Mouse (Mus musculus): ENCODE results near the gene Crat.

Crat gene

DNA sequence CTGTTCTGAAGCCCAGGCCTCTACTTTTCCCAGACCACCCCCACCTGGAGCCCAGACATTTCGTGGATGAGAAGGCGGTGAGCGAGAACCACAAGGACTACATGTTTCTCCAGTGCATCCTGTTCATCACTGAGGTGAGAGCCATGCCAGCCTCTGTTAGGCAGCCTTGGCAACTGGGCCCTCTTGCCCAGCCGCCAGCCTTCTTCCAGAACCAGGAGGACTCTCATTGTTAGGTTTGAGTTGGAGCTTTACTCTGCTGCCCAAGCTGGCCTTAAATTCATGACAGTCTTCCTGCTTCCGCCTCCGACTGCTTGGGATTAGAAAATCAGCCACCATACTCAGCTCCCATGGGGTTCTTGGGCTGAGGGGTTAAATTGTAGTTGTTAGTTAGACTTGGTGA is 24.0 kb upstream of the Crat start:
- DNase-seq: no peak

DNA sequence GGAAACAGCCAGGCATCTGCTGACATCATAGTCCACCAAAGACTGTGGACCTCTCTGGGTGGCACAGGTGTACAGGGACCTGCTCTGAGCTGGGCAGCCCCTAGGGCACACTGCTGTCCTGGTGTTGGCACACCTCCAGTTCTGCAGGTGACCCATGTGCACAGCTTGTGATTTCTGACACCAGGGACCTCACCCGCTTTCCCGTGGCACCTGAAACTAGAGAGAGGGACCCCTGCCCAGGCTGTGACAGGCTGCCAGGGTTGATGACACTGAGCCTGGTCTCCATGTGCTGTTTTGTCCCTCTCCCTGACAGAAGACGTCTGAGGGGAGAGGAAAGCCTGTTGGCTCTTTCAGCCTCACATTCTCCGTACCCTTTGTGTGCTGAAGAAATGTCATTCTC is 22.2 kb upstream of the Crat start:
- no peak for DNase-seq

DNA sequence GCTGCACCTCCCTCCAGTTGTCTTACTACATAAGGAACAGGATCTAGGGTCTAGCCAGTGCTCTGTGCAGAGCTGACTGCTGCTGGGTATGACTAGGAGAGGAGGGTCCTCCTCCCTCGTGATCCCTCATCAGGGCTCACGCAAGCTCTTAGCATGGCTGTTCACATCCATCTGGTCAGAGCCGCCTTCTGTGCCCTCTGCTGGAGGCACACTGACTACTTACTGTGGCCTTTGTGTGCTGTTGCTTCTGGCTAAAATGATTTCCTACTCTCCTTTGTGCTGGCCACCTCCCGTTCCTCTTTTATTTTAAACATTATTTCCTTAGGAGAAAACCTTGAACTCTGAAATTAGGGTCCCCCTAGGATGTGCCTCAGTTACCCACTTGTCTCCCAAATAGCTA is 21.2 kb upstream of the Crat start:
- no peak for DNase-seq

DNA sequence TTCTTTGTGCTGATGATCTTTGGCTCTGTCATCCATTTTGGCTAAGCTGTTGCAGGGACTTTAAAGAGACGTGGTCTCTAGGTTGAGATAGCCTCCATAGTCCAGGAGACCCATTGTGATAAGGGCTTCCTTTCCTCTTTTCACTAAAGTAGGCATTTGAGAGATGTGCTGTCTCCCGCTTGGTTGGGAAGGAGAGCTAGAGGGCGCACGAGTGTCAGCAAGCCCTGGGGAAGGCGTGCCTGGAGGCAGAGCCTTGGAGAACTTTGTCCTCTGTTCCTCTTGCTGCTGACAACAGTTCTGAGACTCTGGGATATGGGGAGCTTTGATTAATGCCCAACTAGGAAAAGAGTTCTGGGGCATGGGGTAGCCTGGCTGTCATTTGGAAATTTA is 20.5 kb upstream of the Crat start:
- DNase-seq: no peak

DNA sequence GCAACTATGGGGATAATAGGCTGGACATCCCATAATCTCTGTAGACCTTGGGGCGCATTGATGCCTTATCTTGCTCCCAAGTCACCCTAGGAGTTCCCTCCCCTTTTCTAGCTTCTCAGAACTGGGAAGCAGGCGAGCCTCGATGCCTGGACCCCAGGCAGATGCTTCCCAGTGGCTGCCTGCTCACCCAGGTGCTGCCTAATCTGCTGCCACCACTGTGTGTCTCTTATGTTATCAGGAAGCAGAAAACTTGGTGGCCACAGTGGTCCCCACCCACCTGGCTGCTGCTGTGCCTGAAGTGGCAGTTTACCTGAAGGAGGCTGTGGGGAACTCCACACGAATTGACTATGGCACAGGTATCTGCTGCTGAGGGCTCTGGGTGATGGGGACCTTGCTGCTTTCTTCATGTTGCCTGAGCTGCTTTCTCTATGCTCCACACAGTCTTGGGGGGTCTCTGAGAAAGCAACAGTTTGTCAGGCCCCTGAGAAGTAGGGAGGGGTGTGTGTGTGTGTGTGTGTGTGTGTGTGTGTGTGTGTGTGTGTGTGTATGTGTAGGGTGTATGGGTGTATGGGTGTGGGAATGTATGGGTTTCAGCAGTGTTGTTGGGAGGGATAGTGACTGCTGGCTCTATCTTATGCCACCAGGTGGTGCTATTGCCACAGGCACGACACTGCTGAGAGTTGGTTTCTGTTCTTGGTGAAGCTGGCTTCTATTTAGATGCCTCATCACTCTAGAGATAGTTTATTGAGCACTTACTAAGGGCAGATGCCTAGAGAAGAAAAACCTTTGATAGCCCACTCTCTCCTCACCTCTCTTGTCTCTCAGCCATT is 19.9 kb upstream of the Crat start:
- DNase-seq: peak; percentile 70

DNA sequence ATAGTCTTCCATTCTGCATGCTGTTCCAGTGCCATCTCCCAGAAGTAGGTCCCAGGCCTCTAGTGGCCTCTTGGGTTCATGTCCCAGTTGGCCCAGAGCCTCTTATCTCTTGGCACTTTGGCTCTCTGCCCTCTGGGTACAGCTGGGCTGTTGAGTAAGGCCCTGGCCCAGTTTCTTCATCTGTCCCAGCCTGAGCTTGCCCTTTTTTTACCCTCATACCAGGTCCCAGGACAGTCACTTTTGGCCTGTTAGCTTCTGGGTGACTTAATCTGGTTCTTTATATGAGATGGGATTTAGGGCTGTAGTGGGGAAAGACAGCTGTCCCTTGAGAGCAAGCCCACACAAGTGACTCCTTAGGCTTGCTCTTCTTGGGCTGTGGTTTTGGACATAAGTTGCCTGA is 13.5 kb upstream of the Crat start:
- peak; percentile 67 for DNase-seq

DNA sequence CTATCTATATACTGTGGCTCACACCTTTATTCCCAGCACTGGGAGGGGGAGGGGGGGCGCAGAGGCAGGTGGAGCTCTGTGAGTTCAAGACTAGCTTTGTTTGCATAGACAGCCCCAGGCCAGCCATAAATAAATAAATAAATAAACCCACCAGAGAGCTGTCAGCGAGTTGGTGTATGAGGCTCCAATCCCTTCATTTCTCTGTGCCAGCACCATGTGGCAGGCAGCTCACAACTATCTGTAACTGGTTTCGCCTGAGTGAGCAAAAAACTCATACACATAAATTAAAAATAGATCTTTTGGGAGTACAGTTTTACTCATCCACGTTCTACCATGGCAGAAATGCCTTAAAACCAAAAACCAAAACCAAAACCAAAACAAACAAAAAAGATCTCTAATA is 5.8 kb upstream of the Crat start:
- no peak for DNase-seq

DNA sequence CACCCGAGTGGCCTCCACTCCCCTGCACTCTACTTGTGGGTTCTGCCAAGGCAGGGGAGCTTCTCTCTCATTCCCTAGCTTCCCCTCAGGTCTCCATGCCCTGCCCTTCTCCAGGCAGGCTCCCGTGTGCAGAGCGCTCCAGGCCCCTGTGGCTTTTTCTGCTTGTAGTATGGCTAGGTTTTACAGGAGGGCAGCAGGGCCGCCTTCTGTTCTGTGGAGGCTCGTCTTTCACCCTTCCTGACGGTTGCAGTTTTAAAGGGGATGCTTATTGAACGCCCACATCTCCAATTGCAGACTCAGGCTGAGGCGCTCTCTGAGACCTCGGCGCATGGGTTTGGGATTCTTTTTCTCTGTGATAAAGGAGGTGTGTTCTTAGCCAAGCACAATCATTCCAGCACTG is 3.5 kb upstream of the Crat start:
- peak; percentile 47 for DNase-seq

DNA sequence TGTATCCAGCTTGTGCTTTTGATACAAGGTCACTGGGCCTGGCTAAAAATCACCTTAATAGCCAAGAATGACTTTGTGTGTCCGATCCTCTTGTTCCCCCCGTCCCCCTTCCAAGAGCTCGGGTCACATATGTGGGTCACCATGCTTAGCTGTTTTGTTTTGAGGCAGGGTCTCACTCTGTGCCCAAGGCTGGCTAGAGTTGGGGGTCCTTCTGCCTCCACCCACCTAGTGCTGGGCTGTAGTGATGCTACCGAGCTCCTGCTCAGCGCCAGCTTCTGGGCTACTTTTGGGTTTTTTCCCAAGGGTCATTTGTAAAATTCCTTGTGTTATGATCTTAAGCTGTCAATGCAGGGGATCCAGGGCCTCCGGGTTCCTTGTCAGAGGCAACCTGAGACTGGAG is 2.6 kb upstream of the Crat start:
- peak; percentile 50 for DNase-seq

DNA sequence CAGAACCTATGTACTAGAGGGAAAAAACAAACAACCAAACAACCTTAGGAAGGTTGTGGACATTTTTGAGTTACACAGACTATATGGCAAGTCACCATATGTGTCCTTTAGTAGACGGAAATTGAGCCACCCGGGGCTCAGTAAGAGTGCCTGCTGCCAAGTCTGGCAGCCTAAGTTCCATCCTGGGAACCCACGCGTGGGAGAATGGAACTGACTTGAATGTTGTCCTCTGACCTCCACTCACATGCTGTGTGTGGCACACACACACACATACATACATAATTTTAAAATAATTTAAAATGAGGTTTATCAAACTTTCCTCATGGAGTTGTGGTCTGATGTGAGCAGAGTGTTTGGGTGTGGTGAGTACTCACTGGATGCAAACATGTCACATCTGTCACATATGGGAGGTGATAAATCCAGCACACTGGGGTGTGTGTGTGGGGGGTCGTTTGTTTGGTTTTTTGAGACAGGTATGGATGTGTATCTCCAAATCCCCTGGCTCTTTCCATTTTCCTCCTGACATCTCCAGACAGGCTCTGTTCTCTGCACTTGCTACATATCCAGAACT is 2.1 kb upstream of the Crat start:
- DNase-seq: peak; percentile 45

DNA sequence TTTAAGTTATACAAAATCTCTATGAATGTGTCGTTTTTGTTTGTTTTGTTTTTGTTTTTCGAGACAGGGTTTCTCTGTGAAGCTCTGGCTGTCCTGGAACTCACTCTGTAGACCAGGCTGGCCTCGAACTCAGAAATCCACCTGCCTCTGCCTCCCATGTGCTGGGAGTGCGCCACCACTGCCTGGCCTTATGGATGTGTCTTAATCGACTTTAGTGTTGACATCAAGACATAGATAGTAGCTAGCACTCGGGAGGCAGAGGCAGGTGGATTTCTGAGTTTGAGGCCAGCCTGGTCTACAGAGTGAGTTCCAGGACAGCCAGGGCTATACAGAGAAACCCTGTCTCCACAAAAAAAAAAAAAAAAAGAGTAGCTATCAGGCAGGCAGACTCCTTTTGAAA is 1.5 kb upstream of the Crat start:
- peak; percentile 45 for DNase-seq

DNA sequence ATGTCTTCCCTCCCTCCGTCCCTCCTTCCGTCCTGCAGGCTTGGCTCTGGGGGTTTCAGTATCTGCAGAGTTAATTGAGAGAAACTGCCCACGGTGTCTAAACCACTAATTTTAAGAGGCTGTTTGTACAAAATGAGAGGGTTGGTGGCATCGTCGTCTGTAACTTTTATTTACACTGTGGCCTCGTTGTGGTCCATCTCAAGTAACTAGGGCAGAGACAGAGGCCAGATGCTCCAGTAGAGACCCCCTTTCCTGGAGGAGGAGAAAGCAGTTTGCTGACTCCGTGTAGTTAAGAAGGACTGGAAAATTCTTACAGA is 994 bp upstream of the Crat start:
- DNase-seq: no peak

DNA sequence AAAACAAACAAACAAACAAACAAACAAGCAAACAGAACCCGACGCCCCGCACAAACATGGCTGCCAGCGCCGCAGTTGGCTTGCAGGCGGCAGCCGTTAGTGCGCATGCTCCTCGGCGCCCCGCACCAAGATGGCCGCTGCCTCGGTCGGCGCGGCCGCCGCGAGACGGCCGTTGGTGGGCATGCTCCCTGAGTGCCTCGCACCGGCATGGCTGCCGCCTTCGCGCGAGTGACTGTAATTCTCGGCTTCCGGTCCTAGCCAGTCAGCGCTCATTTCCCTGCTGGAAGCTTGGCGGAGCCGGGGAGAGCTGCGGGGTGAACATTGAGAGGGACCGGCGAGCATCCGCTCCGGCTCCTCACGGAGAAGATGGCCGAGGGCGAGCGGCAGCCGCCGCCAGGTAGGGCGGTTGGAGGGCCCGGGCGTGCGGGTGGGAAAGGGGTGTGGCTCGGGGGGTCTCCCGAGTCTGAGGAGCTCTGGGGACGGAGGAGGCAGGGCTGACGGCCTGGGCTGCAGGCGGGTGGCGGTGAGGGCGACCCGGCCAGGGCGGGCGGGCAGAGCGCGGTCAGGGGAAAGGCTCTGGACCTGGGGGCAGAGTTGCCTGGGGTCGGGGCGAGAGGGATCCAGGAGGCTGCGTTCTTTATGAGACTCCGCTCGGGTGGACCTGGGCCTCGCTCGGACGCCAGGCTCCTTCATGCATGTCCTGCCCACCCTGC is 479 bp upstream of the Crat start, which contains the start of gene Ptpa:
Gene Ptpa, plus strand, starts transcription at position 104 of the 713 bp plus-strand sequence.
- peak; percentile 93 for DNase-seq

DNA sequence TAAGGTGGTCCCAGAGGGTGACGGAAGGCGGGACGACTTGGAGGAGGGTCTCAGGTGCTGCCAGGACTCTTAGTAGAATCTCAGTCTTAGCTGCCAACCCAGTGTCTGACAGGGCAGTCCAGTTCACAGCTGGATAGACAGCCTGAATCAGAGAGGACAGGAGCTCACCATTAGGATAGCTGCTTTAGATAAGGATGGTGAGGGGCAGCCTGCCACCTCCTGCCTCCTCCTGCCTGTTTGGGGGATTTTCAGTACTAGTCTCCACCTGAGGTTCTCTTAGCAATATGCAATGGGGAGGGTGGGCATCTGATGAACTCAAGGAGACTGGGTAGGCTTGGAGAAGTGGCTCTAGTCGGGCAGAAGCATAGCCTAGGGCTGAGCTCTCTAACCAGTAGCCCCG is 932 bp downstream of the Crat start:
- DNase-seq: peak; percentile 70

DNA sequence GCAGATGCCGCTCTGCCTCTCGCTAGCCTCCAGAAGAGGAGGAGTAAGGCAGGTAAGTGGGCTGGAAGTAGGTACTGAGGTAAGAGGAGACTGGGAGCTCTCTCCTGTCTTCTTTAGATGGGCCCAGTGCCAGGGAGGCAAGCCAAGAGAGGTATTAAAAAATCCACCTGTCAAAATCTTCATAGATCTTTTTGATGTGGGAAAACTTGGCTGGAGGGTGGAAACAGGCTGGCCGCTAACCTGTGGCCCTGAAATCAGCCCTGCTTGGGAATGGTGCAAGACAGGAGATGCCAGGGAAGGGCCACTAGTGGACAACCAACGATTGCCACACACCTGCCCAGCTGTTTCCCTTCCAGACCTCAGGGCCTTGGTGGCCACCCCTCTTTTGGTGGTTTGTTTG is 1.5 kb downstream of the Crat start:
- peak; percentile 79 for DNase-seq

DNA sequence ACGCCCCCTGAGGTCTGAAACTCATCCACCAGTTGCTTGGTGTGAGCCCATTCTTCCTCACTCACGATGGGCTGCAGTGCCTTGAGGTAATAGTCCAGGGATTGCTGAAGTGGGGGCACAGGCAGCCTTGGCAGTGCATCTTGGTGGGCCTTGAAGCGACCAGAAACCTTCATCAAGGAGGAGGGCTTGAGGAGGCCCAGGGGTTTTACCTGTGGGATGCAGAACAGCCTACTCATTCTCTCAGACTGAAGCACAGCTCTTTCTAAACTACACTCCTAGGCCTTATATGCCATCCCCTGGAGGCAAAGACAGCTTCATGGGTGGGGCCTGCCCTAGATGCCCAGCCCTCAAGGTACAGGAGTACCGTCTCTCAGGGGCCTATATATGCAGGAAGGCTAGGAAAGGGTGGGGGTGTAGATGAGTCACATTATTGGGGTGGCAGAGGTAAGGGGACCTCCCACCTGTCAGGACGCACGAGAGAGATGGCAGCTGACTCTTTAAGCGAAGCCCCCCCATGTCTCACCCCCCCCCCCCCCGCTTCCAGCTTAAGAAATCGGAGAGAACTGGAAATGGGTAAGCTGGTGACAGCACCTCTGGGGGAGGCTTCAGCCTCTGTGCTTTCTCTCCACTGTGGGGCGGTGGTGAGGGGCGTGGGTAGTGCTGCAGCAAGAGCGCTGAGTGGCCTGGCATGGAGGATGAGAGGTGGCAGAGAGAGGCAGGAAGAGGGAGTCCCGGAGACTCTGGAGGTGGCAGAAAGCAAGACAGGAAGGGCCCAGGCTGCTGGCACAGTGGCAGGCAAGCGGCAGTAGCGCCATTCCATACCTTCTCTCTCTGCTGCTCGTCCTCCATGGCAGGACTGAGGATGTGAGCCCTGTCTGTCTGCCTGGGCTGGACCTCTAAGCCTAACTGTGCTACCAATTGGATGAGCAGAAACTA is 2.3 kb downstream of the Crat start:
- peak; percentile 73 for DNase-seq

DNA sequence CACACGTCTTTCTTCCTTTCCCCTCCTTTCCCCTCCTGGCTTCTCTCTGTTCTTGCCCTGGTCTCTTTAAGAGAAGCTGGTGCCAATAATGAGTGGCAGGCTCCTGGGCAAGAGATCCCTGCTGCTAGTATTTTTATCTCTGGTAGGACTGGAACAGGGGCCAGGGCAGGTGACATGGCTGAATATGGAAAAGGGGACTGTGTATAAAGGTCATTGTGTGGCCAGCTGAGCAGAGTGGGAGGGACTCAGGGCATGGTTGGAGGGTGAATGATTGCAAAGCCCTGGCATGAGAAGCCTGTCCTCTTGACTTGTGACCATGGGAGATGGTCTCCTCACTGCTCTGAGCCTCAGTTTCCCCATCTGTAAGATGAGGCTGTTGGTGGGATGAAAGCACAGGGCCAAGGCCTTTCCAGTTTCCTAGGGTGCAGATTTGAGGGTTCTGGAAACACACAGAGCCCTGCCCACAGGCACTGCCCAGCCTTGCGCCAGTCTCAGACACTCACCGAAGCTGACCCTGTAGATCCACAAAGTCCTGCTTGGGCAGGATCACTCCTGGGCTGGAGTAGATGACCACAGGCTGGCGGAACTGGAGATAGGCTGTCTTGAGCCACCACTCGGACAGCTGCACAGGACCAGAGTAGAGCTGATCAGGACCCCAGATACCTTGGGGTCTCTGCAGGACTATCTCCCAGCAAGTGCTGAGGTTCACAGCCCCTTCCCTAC is 6.0 kb downstream of the Crat start:
- no peak for DNase-seq

DNA sequence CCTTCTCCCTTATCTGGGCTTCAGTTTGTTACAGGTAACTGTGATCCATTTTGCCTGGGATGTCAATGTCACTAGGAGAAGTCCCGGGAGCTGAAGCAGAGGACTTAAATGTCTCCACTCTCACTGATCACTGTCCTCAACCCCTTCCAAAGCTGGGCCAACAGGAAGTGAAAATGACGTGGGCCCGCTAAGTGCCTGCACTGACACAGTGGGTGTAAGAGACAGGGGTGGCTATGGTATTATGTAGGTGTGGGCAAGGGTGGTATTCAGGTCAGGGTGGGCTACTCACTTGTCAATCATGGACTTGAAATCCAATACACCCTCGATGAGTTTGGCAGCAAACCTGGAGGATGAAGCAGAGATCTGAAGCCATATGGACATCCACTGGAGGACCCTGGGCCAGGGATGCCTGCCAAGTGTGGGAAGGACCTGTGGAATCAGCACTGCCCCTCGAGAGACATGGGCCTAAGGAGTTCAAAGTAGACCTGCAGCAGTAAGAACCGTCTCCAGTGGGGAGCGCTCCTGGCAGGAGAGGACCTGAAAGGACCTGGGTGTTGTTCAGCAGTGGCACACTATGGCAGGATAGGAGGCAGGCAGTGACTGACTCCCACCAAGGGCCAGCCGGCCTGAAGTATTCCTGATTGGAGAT is 7.0 kb downstream of the Crat start:
- DNase-seq: no peak

DNA sequence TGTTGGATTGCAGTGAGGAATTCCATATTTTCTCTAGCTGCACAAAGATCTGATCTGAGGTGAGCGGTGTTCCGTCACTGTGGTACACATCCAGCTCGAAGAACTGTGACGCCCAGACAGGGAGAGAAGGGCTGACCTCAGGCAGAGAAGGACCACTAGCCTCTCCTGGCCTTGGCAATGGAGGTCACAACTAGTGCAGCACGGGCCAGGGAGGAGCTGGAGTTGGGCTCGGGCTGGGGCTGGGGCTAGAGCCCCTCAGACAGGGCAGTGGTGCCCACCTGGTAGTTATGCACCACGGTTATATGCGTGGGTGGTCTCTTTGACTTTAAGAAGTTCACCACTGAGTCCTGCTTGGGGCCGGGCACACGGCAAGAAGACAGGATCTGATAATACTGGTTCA is 7.8 kb downstream of the Crat start:
- no peak for DNase-seq

DNA sequence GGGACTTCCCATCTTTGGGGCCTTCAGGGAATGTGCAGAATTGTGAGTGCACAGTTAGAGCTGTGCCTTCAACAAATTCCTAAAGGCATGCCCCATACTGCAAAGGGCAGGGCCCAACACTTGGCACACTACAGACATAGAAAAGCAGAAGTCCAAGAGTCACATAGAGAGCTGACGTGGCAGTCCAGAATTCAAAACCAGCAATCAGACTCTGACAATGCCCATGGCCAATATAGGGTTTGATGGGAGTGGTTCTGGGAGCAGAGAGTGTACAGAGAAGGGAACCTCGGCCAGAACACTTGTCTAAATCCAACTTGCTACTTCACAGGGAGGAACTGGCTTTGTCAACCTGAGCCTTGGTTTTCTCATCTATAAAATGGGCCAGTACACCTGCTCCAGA is 8.4 kb downstream of the Crat start:
- DNase-seq: no peak

DNA sequence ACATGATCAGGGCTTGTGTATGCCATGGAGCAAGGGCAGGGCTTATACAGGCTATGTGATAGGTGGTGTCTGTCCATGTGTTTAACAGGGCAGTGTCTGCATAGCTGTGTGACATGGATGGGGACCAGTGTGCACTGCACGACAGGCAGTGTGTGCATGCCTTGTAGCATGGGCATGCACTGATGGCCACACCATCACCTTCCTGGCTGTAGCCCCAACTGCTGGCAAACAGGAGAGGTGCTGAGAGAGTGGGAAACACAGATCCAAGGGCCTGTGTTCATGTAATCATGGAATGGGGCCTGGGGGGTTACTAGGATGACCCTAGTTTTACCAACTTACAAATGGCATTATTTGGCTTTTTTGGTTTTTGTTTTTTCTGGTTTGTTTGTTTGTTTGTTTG is 11.7 kb downstream of the Crat start:
- DNase-seq: peak; percentile 53

DNA sequence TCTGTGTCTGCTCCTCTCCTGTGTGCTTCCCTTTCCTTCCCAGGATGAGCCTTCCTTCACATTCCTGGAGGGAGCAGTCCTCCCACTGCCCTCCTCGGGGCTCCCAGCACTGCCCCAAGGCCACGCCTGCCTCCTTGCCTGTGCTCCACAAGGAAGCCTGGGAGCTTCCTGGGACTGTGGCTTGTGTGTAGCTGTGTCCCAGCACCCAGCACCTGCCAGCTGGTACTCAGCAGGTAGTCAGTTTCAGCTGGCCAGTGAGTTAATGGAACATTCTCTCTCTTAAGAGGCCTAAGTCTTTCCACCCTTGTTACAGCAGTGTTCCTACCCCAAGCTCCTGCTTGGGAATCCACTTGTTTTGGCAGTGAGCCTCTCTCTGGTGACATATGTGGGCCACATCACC is 12.8 kb downstream of the Crat start:
- DNase-seq: peak; percentile 65

All from cerebellum, adult 9-11 months (tissue).